Mouse (Mus musculus): Measurements from ENCODE around the gene Pfn5. TPM values are rescaled to one million over a fixed set of nuclear protein-coding genes. Genes with fewer than 3 reads are reported as not detected.
"Not testable (repeated sequence)": the region's sequence is repeated elsewhere in the genome, so short reads cannot be mapped to it uniquely, and the experiment has no call there.

Pfn5 gene
- not detected for total RNA-seq (2021)
- long read RNA-seq, experiment 1: 0 reads
- long read RNA-seq, experiment 2: 0 reads

DNA sequence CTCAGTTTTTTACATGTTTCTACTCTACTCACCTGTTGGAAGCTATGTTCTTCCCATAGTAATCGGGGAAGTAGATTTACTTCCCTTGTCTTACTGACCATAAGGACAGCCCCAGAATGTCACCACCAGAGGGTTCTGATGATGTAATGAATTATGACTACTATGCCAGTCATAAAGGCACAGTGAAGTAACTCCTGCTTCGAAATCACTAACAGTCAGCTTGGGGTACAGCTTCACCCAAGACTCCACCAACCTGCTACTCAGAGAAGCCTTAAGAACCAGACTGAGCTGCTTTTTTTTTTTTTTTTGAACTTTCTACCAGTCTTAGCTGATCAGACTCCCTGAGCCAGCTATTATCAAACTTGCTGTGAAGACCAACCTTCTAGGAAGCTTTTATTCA lies at the start of gene Pfn5, which contains the start of gene Asb12:
Pfn5 (plus strand) TSS at position 218 of the 400 bp plus-strand sequence.
Asb12 (minus strand) TSS at position 101 of the 400 bp plus-strand sequence.
- no peak for DNase-seq

DNA sequence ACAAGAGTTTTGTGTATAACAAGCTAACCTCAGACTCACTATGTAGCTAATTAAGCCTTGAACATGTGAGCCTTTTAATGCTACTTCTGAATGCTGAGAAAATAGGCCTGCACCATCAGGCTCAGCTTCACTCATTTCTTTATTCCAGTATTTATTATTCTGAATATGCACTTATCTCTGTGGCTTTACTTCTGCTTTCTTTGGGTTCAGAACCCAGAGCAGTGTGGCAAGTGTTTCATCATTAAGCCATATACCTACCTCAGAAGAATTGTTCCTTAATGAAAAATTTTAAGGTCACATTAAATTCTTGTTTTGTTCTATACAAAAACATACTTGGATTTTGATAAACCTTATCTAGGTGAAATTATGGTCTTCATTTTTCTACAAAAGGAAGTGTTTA lies 34.0 kb upstream of the Pfn5 start:
- no peak for DNase-seq

DNA sequence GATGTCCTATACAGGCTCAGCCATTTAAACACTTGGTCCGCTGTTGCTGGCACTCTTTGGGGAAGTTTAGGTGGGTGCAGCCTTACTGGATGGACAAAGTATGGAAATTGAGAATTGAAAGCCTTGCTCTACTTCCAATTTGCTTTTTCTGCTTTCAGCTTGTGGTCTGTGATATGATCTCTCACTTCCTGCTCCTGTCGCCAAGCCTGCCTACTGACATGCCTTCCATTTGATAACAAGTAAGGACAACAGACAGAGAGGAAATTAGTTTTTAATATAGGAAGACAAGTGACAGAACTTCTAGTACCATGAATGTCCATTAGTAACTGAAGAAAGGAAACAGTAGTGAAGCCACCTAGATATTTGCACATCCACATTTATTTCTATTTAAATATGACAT lies 32.7 kb upstream of the Pfn5 start:
- no peak for DNase-seq

DNA sequence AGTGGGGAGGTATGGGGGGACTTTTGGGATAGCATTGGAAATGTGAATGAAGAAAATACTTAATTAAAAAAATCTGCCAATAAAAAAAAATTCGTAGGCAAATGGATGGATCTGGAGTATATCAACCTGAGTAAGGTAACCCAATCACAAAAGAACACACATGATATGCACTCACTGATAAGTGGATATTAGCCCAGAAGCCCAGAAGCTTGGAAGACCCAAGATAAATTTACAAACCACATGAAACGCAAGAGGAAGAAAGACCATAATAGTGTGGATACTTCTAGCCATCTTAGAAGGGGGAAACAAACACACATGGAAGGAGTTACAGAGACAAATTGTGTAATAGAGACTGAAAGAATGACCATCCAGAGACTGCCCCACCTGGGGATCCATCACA lies 22.4 kb upstream of the Pfn5 start:
- DNase-seq: not testable (repeated sequence)

DNA sequence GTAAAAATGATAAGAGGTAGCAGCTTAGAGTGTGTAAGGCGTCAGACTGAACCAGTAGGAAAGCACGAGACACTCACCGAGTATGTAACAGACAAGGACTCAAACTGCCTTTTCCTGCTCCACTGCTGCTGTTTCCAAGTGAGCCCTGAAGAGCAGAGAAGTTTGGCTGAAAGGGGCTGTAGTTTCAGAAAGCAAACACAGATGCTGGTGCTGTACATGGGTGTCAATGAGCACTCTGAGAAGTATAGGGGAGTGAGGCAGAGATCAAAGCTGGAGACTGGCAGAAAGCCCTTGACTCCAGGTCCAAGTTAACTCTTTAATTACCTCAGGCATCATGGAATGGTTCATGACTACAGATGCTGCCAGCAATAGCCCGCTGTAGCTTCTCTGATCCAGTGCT lies 3.6 kb upstream of the Pfn5 start:
- DNase-seq: no peak

DNA sequence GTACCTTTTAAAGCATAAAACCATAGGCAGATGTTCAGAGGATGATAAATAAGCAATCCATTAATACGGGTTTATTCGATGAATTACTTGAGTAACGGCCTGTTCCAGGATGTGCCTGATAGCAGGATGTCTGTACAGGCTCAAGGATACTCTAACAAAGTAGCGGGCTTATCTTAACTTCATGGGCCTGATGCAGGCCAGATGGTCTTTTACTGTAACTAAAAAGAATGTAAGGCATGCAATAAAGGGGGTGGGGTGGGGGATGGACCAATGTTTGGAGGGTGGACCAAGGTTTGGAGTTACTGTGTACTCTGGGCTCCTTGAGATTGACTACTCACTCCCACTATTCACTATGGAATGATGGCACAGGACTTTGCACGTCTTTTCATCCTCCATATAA lies 42.7 kb downstream of the Pfn5 start:
- DNase-seq: no peak

Other genes with a start within 250 kb of the Pfn5 start
- 1 to 10 TPM; 8.2 to 9.5 TPM for gene Amer1, start 113.2 kb upstream of the Pfn5 start, total RNA-seq (2021)
- not detected for gene Asb12, start 117 bp upstream of the Pfn5 start, total RNA-seq (2021)
- 1 to 10 TPM; 2.9 to 3.6 TPM for gene Zc4h2, start 100.4 kb downstream of the Pfn5 start, total RNA-seq (2021)
- gene Zc3h12b, start 153.6 kb downstream of the Pfn5 start, total RNA-seq (2021): 1 to 10 TPM; 3.0 to 3.8 TPM